Mouse (Mus musculus) MEL (cell line): ENCODE data around the gene Clcn3.
A peak's percentile ranks its signal among the peaks of the same experiment; 100 is the strongest.

Experiments used
- CTCF ChIP-seq, 3 experiments: IDR thresholded peaks in 2 of 3; conservative IDR thresholded peaks in 1 of 3; 2 replicates each; pipeline ENCODE4 v1.5.1; 2011 to 2012; ENCODE audit warnings: low read length in 3 of 3, low read depth in 2 of 3, mild to moderate bottlenecking in 2 of 3, improper control_type of control experiment in 1 of 3, inconsistent platforms in 1 of 3, mixed read lengths in 1 of 3, moderate library complexity in 1 of 3; ENCODE audit not compliant: control insufficient read depth in 1 of 3, insufficient read depth in 1 of 3, poor library complexity in 1 of 3, severe bottlenecking in 1 of 3
- GATA1 ChIP-seq: IDR thresholded peaks from 2 replicates; pipeline ENCODE4 v1.6.1; 2011; ENCODE audit warnings: low read depth, low read length, improper control_type of control experiment
- JUND ChIP-seq: IDR thresholded peaks from 2 replicates; pipeline ENCODE4 v1.6.1; 2011; ENCODE audit warnings: low read depth, mild to moderate bottlenecking, improper control_type of control experiment, low read length
- POLR2A ChIP-seq, 2 experiments: IDR thresholded peaks; 2 replicates each; pipeline ENCODE4 v1.6.1; 2011 to 2012; ENCODE audit warnings: low read length in 2 of 2, mild to moderate bottlenecking in 2 of 2, control low read depth in 1 of 2, improper control_type of control experiment in 1 of 2, low read depth in 1 of 2, moderate library complexity in 1 of 2; ENCODE audit not compliant: control insufficient read depth in 1 of 2, insufficient read depth in 1 of 2, poor library complexity in 1 of 2
- POLR2AphosphoS5 ChIP-seq: IDR thresholded peaks from 2 replicates; pipeline ENCODE4 v1.6.1; 2012; ENCODE audit warnings: low read depth, borderline replicate concordance, mild to moderate bottlenecking, inconsistent platforms, low read length, moderate library complexity, mixed read lengths

DNA sequence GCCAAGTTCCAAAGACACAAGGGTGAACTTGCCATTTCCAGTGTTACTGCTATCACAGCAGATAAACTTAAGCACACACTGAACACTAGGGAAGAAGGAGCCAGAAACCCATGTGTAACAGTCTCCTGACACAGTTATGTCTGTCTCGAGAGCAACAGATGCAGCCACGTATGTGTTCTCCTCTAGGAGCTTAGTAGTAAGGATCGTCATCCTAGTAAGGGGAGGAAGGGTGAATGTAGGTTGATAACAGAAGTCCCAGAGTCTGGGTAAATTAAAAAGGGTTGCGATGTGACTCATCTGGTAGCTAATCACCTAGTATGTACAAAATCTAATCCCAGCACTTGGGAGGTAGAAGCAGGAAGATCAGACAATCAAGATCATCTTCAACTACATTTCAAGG is 33.2 kb downstream of the Clcn3 start:
- peak; percentile 94 for TF ChIP-seq GATA1
- TF ChIP-seq CTCF (IDR thresholded peaks at IDR 0.05 in 2 of 3, conservative IDR thresholded peaks at IDR 0.05 in 1 of 3; ENCODE audit: control insufficient read depth in 1 of 3, insufficient read depth in 1 of 3, low read depth in 2 of 3, low read length in 3 of 3, poor library complexity in 1 of 3, severe bottlenecking in 1 of 3), result no peak
- TF ChIP-seq POLR2AphosphoS5, result no peak
- TF ChIP-seq POLR2A (IDR thresholded peaks at IDR 0.05; ENCODE audit: control insufficient read depth in 1 of 2, insufficient read depth in 1 of 2, low read depth in 1 of 2, low read length in 2 of 2, poor library complexity in 1 of 2), result no peak
- TF ChIP-seq JUND, result 0 out of 2 replicates have a peak, but pooled peaks have one; percentile 46
